Mouse (Mus musculus) spleen, adult 12 weeks (tissue): ENCODE results near the gene Nkx1-2.
A peak's percentile ranks its signal among the peaks of the same experiment; 100 is the strongest.

Experiments used
- DNase-seq: peaks from one replicate; pipeline ENCODE4 v3.0.0; 2022; ENCODE audit warnings: low spot score

Gene Nkx1-2

DNA sequence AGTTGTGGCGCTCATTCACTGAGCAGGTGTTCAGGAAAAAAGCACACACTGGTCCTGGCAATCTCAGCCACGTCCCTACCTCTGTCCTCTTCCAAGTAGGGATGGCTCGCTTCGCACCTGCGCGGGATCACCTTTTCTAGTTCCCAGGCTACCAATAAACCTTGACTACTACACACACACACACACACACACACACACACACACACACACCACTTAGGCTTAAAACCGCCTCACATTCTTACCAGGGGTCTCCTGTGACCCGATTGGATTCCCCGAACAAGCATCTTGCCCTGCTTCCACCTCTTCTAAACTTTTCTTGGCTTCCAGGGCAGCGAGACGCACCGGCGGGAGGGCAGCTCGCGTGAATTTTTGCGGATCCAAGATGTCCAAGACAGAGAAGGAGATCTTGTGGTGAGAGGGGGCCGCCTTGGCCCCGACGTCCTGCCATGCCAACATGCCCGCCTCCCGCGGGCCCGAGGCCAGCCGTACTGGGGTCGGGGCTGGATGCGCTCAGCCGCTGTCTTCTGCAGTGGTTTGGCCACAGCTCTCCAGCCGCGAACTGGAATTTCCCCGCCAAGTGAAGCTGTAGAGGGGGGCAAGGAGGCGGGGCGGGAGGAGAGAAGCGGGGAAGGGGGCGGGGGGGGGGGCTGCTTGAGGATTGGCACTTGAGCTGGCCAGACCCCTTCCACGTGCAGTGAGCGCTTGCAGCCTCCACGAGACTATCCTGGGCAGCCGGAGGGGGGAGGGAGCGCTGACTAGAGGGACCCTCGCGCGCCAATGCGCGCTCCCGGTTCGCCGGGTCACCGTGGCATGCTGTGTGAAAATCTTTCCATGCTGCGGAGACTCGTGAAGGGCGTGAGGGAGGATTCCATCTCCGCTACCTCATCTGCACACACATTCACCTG, at the start of gene Nkx1-2:
Nkx1-2 (minus strand) TSS at position 567 of the 905 bp plus-strand sequence.
- DNase-seq, result no peak

DNA sequence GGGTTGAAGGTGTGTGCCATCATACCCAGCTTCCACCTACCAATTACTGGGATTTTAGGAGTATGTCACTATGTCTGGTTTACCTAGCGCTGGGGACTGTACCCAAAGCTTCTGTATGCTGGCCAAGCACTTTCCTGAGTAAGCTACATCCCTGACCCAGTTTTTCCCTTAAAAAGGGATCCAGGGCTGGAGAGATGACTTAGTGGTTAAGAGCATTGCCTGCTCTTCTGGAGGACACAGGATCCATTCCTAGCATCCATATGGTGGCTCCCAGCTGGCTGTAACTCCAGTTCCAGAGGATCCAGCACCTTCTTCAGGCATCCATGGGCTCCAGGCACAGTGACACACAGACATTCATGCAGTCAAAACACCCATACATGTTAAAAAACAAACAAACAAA, 47.1 kb upstream of the Nkx1-2 start:
- DNase-seq, result no peak

DNA sequence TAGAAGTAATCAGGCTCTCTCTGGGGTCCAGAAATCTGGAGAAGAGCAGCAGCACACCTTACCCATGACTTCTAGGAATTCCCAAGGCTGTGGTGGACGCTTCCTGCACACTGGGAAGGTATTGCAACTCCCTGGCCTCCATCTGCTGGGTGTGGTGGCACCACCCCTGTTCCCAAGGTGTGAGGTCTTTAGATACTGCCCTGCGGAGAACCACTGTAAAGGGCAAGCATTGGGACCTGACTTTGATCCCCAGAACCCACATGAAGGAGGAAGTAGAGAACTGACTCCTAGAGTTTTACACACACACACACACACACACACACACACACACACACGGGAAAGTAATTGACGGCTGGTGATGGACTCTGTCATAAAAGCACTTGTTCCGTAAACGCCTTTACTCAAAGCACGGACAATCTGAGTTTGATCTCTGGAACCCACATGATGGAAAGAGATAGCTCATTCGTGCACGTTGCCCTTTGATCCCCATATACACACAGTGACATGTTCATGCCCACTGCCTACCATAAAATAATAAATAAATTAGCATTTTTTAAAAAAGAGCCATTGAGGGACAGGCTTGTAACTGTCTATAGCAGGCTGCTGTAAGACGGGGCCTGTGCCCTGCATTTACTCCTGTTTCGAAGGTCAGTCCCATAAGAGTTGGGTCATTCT, 45.3 kb upstream of the Nkx1-2 start:
- DNase-seq, result no peak

DNA sequence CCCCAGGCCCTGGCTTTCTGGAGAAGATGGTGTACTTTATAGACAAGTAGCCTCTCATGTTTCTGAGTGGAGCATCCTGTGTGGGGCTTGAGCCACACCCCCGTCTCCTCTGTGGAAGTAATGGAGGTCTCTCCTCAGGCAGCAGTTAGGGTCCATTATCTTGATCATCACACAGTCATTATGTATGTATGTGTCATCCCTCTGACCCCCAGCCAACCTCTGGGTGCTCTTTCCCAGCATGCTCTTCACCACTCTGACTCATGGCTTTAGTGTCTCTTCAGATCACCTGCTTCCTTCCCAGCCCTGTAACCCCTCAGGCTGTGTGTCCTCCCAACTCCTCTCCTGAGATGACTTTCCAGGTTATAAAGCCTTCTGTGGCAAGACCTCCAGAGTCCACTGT, 42.2 kb upstream of the Nkx1-2 start:
- no peak for DNase-seq

DNA sequence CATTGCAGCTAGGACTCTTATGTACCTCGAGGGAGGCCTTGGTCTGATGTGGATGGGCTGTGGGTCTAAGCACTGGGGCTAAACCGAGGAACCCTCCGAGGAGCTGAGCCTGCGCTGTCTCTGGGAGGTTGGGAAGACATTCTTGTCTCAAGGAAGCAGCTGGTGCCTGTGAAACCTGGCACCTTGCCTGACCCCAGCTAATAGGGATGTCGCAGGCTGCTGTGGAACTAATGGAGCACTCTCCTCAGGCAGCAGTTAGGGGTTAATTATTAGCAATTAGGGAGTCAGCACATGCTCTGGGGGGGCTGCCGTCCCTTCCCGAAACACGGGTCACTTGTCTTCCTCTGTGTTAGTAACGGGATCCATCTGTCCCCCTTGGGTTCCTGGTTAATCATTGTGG, 41.5 kb upstream of the Nkx1-2 start:
- no peak for DNase-seq

DNA sequence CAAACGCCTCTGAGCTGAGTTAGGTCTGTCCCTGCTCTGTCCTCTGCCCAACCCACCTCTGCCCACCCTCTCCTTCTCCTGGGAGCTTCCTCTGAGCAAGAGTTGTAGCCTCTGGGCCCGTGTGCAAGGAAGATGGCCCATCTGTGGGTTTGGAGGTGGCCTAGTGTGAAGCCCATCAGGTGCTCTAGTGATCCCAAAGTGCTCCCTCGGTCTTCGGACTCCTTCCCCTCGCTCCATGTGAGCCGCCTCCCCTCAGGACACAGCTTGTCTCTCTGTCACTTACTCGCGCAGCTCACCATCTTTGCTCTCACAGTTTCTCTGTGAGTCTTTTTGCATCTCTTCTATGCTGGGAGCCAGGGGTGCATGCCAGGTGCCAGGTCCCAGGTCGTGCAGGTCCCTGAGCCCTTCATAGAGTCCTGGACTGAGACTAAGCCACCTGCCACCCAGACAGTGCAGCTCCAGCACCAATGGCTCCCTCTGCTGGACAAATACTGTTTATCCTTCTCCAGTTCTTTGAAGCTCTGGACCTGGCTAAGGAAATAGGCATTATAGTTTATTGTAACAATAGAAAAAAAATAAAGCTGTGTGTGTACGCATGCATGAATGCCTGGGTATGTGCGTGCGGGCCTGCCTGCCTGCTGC, 39.1 kb upstream of the Nkx1-2 start:
- no peak for DNase-seq

DNA sequence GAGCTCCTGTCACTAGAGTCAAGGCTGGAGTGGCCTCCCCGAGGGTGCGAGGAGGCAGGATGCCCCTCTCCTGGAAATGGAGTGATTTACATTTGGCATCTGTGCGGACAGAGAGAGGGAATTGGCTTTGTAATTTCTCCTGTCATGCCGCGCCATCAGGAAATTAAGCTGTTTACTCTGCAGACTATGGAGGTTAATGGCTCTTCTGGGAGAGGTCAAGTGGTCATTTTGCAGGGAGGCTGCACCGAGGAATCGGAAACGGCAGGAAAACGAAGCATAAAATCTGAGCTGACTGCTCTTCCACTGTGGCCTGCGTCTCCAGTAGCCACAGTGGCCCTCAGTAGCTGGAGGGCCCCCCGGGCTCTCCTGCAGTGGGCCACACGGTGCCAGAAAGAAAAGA, 37.9 kb upstream of the Nkx1-2 start:
- no peak for DNase-seq

DNA sequence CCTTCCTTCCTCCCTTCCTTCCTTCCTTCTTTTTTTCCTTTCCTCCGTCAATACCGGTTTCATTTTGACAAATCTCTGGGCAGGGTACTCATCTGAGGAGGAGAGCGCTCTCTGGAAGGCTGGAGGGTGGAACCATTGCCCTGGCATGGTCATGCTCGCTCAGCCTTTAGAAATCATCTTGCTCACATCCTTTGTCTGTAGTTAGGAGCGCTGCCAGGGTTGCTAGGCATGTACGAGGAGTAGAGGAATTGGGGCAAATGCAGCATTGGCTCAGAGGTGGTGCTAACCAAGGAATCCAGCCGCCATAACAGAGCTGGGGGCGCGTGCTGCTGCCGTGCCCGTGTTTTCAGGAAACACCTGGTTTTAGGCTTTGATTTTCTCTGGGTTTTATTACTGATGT, 31.9 kb upstream of the Nkx1-2 start:
- no peak for DNase-seq

DNA sequence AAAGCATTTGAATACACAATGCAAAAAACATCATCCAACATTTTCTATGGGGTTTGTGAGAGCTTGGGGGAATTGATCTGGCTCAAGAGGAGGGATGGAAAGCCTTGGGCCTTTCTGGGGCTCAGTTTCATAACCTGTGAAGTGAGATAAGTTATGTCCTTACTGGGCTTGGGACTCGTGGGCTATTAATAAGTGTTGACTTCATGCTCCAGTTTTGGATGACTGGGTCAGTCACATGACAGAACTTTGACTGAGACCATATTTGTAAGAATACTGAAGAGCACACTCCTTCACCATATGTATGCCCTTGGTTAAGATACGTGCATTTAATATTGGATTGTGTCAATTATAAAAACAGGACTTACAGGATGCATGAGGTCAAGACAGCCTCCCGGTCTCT, 28.0 kb upstream of the Nkx1-2 start:
- DNase-seq, result no peak

DNA sequence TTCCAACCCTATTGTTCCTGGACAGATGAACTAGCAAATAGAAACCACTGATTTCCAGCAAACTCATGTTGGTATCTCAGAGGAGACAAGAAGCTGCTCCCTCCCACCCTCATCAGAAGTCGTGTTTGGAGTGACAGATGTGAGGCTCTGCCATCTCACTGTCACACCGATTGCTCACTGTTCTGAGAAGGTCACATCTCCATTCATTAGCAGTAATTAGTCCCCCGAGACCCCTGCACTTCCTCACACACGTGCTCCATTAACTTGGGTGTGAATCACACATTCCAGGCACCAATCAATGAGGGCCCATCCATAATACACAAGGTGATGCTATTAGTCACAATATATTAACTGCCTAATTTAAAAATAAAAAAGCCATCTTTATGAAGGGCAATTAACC, 26.7 kb upstream of the Nkx1-2 start:
- no peak for DNase-seq

DNA sequence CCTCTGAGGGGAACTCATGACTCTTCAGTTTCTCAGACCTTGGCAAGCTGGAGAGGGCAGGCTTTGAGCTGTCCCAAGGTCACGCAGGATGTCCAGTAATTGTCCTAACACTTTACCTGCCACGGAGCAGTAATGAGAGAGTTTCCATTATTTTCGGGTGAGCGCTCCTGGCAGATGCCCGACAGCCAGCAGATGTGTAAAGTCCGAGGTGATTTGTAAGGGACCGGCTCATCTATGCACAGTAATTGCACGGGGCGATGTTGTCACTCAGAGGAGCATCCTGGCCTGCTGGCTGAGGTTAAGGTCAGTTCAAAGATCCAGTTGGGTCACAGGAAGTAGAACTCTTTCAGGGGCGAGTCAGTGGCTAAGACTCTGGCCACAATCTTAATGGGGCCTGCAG, 24.7 kb upstream of the Nkx1-2 start:
- DNase-seq, result no peak

DNA sequence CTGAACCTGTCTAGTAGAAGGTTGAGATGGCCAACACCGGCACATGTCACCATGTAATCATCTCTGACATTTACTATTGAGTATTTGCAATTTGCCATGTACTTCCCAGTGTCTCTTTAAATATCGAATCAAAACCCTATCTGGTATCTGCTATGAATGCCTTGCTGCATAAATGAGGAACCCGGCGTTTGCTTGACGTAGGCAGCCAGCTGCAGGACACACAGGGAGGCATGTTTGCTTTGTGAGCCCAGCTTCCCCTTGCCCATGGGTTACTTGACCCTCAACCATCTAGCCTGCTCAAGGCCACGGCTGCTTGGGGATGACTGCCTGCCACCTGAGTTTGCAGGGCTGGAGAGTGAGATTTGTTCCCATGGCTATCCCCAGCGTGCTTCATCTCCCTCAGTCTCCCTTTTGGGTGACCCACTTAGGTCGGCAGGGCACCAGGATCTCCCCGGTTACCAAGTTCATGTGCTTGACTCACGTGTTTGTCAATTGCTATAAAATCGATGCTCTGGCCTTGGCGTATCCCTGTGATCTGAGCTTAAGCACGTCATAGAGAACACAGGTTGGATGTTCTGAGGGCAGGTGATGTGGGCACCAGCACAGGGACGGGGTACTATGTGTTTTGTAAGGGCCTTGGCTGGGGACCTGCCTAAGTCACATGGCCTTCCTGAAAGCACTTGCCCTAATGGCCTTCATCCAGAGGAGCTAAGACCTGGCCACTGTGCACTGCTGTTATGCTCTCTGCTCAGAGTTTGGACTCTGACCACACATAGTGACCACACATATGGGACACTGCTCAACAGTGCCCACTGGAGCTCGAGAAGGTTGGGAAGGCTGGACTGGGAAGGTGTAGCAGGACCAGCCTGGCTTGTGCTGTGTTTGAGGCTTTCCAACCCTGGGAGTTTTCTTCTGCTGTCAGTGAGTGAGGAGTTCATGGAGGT, 20.8 kb upstream of the Nkx1-2 start:
- DNase-seq, result no peak

DNA sequence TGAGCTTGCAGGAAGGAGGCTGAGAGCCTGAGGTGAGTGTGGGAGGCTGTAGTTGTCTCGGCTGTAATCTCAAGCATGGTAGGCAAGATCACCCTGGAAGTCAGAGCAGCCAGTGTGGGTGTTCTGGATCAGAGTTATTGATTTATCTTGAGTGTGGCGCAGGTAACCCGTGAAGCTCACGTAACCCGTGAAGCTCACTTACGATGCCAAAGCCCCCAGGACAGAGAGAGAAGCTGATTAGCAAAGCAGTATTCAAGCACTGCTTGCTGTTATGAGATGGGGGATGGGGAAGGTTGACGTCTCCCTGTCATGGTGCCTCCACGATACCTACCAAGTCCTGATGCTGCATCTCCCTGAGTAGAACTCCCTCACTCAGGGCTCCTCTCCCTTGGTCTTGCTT, 20.1 kb upstream of the Nkx1-2 start:
- no peak for DNase-seq

DNA sequence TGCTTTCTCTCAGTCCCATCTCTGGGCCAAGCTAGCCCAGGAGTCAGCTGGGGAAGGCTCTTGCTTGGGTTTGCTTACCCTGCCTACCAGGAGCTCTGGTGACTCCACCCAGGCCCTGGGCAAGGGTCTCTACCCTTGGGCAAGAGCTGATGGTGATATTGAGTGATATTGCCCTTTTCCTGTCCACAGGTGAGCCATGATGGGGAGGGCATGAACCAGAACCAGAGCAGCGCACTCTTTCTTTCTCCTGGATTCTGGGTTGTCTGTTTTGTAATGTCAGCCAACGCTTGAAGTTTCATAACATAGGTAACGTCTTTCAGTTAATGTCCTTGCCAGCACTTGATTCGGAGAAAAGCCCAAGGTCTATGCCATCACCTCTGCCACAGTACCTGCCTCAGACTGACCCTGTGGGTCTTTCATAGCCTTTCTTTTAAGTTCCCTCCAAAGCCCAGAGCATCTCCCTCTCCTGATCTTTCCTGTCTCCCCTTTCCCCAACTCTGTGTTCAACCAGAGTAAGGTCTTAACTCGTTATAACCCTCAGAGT, 17.7 kb upstream of the Nkx1-2 start:
- no peak for DNase-seq

DNA sequence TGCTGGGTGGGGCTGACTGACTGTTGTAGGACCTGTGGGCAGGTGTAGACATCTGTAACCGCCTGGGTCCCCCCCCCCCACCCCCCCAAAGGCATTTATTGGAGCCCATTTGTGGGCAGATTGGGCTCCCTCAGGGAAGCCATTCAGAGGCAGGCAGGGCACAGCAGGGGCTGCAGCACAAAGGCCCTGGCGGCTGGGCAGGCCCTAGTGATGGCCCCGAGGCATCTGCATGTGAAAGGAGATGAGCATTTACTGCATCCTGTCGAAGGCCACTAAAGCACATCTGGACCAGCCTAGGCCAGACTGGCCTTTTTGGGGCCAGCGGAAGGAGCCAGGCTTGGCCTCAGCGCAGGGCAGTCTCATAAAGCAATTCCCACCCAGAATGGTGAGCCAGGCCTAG, 17.0 kb upstream of the Nkx1-2 start:
- no peak for DNase-seq

DNA sequence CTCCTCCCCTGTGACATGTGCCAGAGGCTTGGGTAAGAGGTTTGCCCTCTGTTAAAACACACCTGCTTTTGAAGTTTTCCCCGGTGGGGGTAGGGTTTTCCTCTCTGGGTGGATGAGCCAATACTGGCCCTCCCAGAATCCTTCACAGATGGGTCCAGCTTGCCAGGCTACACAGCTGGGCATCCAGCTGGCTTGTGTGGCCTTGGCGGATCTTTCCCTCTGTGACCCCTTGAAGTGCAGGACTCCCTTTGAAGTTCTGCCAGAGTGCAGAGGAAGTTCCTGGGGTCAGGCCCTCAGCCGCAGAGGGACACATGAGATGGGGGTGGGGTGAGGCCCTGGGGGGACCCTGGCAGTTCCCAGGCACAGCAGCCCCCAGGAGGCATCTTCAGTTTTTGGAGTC, 15.9 kb upstream of the Nkx1-2 start:
- no peak for DNase-seq

DNA sequence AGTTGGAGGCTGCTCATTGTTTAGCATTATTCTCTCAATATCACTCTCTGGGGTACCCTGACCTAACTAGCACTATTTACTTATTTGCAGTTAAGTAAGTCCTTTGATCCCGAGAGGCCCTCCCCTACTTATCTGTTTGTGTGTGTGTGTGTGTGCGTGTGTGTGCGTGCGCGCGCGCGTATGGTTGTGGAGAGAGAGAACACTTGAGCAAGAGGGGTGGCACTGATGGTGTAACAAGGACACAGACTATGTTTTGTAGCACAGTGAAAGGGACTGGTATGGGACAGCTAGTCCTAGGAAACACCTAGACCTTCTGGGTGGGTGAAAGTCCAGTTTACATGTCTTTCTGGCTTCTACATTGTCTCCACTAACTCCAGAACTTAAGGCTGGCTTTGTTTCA, 12.1 kb upstream of the Nkx1-2 start:
- no peak for DNase-seq

DNA sequence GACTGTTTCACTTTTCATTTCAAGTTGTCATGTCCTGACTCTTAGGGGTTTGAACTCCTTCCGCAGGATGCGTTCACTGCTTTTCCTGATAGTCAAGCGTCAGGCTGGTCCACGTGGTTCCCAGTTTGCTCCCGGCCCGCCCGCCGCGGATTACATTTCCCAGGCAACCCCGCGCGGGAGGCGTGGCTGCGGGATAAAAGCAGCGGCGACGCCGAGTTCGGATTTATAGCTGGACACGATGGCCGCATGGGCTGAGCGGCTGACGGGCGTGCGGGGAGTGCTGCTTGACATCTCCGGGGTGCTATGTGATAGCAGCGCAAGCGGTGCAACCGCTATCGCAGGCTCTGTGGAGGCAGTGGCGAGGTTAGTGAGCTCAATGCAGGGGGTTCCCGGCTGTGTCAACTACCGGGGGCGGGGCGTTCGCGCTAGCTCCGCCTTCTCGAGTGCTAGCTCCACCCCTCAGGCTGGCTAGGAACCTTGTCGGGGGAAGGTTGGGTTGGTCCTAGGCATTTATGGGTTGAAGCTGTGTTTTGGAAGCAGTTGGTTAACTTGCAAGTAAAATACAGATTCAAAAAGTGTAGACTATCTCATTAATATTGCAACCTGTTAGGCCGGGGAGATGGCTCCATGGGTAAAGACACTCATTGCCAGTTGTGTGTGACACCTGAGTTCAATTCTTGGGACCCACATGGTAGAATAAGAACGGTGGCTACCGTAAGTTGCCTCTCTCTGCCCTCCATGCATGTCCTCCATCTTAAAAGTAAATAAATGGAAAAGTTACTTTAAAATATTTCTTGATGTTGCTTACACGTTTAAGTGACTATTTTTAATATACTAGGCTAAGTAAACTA, 11.3 kb upstream of the Nkx1-2 start, which contains the start of gene Lhpp:
Lhpp (plus strand) TSS at position 171 of the 851 bp plus-strand sequence.
- DNase-seq, result peak; percentile 74

DNA sequence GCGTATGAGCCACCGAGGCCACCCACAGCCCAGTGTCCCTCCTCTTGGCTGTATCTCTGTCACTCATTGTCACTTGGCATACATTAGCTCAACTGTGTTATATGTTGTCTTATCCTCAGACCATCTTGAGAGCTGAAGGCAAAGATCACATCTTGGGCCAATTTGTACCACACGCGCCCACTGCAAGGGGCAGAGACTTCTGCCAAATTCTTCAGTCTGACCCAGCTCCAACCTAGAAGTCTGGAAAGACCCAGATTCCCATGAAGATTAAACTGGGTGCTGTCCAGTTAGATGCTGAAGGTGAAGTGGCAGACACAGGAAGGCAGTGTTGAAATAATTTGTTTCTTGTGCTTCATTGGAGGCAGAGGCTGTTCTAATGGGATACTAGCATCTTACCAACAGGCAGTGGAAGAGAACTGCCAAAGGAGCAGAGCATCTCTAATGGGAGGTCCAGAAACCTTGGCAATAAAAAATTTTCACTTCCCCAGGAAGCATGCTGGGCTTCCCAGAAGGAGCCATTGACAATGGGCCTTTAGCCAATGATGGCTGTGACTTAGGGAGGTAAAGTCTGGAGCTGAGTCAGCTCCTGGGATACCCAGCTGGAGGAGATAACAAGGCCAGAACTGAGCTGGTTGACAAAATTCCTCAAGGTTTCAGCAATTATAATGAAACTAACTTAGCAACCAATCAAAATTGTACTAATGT, 9.0 kb upstream of the Nkx1-2 start:
- no peak for DNase-seq

DNA sequence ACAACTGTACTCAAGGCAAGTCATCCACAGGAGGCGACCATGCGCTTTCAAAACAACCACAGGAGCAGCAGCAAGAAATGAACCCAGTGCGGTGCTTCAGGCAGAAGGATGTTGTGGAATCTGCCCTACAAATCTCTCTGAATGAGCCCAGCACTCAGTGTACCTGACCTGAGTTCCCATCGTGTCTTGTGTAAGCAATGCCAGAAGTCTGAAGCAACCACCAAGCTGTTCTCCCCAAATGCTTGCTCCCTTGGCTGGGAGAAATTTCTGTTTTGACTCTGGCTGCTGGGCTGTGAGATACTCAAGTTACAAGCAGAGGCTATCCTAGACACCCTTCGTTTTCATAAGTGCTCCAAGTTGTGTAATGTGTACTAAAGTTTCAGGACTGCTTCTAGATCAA, 6.3 kb upstream of the Nkx1-2 start:
- DNase-seq, result no peak
